In the genomic region with DNA sequence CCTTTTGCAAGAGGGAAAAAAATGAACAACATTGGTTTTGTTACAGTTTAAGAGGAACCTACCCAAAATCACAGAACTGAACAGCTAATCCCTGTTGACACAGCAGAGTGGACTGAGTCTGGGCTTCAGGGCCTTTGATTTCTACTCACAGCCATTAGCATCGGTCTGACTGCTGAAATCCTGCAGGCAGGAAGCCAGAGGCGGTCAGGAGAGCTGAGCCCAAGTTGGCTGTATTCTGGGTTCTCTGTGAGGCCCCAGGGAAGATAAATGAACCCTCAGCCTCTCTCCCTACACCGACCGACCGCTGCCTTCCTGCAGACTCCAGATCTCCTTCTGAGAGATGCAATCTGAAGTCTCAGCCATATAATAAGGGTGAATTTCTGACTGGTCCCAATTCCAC, we compare ENCODE assay signal across 8 mouse cellular contexts.
DNase-seq lines count a peak whose midpoint lies in the region; ATAC-seq lines count a peak whose summit lies in the region.

No protein-coding gene starts in this region.

- no peaks in the 10 kb centered on the region for H3K9me3 ChIP-seq in midbrain, embryonic 10.5 days (replicated peaks)
- H3K9me3 ChIP-seq in midbrain, embryonic 15.5 days, result no peaks in the 10 kb centered on the region

- DNase-seq in embryo, embryonic 11 days, result peak; percentile 18
- no peak for DNase-seq in embryo, embryonic 10.5 days (ENCODE audit: low spot score)
- DNase-seq in midbrain, embryonic 10.5 days (ENCODE audit: low spot score), result no peak
- DNase-seq in heart, adult 18-20 months, result peak; percentile 66 to 68
- peak; percentile 18 for DNase-seq in lung, postnatal 14 days
- no peak for DNase-seq in retina, postnatal 1 day

- no peak overlapping the region for H3K9ac ChIP-seq in midbrain, embryonic 15.5 days

- H3K4me2 ChIP-seq in midbrain, embryonic 15.5 days, result no peak overlapping the region

- peaks cover 5% of the 10 kb centered on the region; the same call in 1 of the 2 replicates for H3K4me1 ChIP-seq in midbrain, embryonic 10.5 days
- peaks cover 5% of the 10 kb centered on the region; the same call in 1 of the 2 replicates for H3K4me1 ChIP-seq in midbrain, embryonic 15.5 days

- no peak for ATAC-seq in midbrain, embryonic 15.5 days (replicated peaks)
- ATAC-seq in activated CD4-positive, CD25-positive, alpha-beta regulatory T cell, adult 4 months, result no peak

- H3K4me3 ChIP-seq in midbrain, embryonic 10.5 days, result no peak overlapping the region
- no peak overlapping the region for H3K4me3 ChIP-seq in midbrain, embryonic 15.5 days

- H3K36me3 ChIP-seq in midbrain, embryonic 10.5 days, result no peaks in the 10 kb centered on the region
- H3K36me3 ChIP-seq in midbrain, embryonic 15.5 days (replicated peaks), result no peaks in the 10 kb centered on the region

- peak overlapping the region; percentile 29; the same call in 1 of the 2 replicates for H3K27ac ChIP-seq in midbrain, embryonic 10.5 days (replicated peaks)
- H3K27ac ChIP-seq in midbrain, embryonic 15.5 days, result no peak overlapping the region

- no peaks in the 10 kb centered on the region for H3K27me3 ChIP-seq in midbrain, embryonic 10.5 days (ENCODE audit: low read depth, poor library complexity, severe bottlenecking)
- no peaks in the 10 kb centered on the region for H3K27me3 ChIP-seq in midbrain, embryonic 15.5 days (replicated peaks)

- 65% methylated on average over 5 of the region's 5 CpGs for WGBS in midbrain, embryonic 10.5 days
- WGBS in midbrain, embryonic 15.5 days, result 43% methylated on average over 5 of the region's 5 CpGs

Comparison
In these comparisons a context has a peak if more than half of its experiments do, and no peak if none do; other contexts are left out.
1. DNase-seq: peak in embryo, embryonic 11 days (single experiment), heart, adult 18-20 months (2 of 2) and lung, postnatal 14 days (single experiment); none in embryo, embryonic 10.5 days (single experiment), midbrain, embryonic 10.5 days (single experiment) and retina, postnatal 1 day (single experiment).